Mouse (Mus musculus) cerebellum, adult 18-20 months (tissue): Measurements from ENCODE around the gene Bad.

Source experiments
- DNase-seq, 2 experiments: peaks; one replicate each; pipeline ENCODE4 v3.0.0; 2021

The Bad gene

DNA sequence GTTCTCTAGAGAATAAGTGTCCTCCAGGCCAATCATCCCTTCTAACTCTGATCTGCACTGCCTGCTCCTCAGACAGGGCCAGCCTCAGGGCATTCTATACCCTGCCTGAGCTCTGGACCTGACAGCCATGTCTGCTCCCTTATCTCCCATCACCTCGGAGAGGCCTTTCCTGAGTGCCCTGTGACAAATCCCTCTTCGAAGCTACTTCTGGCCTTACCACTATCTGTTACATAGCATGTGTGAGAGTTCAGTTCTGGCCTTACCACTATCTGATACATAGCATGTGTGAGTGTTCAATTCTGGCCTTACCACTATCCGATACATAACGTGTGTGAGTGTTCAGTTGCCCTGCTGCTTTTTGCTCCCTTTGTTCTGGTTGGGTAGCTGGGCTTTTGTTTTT lies 26.4 kb upstream of the Bad start:
- DNase-seq, result no peak

DNA sequence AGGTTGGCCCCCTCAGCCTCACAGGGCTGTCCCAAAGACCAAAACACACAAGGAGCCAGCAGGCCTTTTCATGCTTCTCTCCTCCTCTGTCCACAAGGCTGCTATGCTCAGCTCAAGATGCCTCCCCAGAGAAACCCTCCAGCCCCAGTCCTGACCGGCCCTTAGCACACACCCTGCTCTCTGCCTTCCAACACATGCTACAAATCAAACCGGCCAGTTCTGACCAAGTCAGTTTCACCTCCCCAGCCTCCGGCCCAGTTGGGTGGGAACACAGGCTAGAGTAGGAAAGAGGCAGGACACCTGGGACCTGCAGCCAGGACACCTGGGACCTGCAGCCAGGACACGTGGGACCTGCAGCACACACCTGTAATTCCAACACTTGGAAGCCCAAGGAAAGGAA lies 25.2 kb upstream of the Bad start:
- peak in 1 of 2 experiments; percentile 12 for DNase-seq

DNA sequence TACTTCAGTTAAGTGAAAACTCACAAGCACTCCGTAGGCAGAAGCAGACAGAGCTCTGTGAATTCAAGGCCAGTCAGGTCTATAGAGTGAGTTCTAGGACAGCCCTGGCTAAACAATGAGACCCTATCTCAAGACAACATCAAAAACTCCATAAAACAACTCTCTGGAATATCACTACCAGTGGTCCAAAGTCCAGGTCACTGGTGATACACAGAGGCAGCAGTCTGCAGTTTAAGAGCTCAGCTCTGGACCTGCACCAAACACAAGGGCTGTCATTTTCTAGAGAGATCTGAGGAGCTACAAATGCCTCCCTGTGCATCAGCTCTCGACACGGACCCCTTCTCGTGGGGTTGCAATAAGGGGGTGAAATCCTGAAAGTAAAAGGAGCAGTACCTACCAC lies 23.3 kb upstream of the Bad start:
- peak in 1 of 2 experiments; percentile 6 for DNase-seq

DNA sequence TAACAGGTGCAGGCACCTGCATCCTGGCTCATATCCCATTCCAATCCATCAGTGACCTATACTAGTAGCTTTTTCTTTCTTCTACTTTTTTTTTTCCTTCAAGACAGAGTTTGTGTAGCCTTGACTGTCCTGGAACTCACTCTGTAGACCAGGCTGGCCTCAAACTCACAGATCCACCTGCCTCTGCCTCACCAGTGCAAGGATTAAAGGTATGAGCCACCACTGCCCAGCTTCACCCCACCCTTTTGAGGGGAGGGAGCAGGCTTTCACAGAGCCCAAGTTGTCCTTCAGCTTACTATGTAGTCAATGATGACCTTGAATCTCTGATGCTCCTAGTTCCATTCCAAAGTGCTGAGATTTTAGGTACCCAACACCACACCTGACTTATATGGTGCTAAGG lies 22.2 kb upstream of the Bad start:
- peak in 1 of 2 experiments; percentile 10 for DNase-seq

DNA sequence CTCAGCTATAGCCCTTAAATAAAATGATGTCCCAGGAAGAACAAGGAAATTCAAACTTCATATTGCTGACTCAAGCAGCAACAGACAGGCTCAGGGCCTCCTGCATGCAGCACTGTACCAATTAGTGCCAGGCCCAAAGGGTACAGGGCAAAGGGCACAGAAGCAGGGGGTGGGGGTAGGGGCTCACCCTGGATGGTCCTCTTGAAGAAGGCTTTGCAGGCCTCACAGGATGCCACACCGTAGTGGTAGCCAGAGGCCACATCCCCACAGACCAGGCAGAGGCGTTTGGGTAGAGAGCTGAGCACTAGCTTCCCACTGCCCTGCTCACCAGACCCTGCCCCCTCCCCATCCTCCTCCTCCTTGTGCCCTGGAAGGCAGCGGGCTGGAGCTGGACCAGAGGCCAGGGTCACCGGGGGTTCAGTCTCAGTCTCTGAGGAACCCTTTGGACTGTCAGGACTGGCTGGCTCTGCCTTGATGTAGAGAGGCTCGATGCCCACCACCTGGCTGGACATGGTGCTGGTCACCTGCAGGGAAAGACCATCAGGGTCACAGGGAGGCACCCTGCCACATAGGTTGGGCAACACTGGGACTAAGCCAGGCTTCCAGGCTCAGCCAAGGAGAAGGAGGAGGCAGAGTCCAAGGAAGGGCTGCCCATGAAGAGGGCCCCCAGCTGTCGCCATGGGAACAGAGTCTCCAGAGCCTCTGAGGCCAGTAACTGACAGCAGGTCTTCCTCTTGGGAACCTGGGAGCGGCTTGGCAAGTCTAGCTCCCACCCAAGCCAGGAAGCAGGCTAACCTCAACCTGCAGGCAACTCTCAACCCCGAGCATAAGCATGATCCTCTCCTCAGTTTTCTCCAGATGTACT lies 21.6 kb upstream of the Bad start:
- peak; percentile 59 to 66 for DNase-seq

DNA sequence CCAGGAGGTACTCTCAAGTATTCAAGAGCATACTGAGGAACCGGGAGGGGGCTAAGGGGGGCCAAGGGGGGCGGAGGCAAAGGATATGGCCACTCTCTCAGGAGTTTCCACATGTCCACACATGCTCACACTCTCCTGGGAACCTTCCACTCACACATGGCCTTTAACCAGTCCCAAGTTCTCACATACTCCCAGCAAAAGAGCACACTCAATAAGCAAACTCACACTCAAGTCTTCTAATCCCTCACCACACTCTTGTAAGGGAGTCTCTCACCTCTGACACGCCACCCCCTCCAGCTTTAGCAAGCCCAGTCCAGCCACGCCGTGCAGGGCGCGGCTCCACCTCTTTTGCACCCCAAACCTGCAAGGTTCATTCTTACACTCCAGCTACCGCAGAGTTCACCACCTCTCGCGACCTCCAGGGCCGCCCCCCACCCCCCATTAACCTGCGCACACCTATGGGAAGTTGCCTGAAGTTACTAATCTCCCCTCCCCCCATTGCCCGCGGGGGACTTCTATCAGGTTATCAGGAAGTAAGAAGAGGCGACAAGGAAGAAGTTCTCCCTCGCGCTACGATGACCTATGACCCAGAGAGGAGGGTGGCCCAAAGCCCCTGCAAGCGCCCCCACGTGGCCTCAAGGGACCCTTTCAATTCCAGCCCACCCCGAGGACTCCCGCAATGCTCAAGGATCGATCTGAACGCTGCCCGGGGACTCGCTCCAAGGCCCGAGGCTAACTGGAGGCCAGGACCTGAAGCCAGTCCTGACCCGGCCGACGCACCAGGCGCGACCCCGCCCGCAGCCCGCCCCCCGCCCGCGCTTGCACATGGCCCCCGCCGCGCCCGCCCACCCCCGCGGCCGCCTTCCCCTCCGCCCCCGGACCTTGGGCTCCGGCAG lies 20.7 kb upstream of the Bad start:
- DNase-seq, result peak; percentile 57 to 67

DNA sequence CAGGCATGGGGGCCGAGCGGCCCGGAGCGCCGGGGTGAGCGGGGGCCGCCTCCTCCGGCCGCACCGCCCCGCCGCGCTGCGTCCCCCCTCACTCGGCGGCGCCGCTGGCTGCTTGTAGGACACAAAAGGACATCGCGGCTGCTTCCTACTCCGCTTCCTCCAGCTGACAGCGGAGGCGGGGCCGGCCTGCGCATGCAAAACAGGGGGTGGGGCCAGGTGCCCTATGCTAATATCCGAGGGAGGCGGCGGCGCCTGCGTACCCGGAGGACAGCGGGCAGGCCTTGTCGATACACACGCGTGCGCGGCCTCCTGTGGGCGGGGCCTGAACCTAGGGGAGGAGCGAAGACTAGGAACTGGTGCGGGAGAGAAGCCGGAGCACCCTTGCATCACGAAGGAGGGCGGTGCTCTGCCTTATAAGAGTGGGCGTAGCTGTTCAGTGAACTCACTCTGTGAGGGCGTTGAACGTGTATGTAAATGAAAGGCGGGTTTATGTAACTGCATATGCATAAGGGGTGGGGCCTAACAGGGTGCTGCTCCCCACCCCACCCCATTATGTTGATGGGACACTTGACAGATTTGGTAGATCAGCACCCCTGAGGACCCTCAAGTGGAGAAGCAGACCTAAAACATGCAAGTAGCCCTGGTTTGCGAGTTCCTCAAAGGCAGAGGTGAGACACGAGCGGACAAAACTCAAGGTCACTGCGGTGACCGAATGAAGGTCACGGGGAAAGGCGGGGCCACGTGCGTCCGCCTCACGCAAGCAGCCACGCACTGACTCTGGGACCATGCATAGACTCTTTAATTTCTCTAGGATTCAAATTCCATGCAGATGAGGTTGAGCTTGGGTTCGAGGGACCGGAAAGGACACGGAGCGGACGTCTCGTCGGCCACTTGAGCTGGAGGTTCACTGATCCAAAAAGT lies 19.8 kb upstream of the Bad start, which contains the start of gene Esrra:
TSS of gene Esrra (minus strand) at position 167 of the 921 bp plus-strand sequence.
- DNase-seq, result peak; percentile 100

DNA sequence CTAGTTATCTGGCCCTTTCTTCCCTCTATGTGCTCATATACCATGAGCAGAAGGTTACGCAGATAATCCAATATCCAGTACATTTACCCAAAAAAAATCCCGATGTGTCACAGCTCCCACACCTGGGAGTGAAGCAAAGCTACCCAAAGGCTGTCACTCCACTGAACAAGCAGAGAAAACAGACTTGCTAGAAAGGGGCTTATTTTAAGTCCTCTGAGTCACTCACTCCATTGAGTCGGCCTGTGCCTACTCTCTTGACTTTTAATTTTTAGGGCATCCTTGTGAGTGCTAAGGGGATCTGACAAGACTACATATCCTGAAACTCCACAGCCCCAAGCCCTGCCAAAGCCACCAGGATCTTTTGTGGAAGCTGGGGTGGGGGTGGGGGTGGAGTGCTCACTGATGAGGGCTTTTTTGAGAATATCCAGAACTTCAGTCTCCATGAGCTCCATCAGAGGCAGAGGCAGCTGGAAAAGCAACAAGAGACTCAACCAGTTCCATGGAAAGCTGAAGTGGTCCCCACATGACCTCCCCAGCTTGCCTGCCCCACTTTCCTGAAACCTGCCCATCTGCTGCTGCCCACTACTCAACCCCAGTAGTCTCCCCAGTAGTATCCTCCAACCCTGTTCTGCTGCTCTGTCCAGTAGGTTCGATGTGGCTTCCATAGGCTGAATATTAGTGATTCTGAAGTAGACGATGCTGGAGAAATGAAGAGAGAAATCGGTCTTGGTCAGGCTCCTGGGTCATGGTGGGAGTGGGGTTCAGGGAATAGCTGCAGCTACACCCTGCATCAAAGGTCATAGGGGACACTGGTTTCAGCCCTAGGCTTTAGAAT lies 18.5 kb upstream of the Bad start:
- peak in 1 of 2 experiments; percentile 36 for DNase-seq

DNA sequence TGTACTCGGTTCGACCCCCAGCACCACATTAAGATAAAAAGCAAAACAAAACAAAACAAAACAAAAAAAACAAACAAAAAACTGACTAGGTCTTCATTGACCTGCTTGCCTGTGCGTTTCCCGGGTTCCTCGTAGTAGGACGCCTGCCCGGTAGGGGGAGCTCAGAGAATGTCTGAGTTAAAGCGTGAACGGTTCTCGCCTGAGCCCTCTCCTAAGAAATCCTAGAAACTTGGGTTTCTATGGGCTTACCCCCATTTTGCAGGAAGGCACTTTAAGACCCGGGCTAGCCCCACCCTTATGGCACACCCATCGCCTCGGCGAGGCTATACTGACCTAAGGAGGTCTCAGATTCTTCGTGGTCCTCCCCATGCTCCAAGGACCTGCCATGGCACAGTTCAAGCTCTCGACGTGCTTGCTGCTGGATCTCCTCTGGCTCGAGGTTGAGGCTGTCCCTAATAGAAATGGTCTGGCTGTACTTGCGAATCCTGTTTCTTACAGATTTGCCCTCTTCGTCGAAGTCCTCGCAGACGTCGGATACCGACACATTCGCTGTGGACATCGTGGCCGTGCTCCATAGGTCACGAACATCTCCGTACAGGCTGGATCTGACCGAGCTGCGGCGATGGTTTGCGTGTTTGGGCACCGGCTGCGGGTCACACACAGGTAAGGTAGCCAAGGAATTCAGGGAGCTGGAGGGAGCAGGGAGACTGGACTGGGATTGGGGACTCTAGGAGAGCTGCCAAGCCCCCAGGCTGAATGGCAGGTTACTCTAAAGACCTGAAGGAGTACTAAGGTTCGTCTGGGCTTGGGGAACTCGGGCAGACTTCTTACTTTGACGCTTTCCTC lies 17.0 kb upstream of the Bad start:
- DNase-seq, result peak; percentile 91 to 94

DNA sequence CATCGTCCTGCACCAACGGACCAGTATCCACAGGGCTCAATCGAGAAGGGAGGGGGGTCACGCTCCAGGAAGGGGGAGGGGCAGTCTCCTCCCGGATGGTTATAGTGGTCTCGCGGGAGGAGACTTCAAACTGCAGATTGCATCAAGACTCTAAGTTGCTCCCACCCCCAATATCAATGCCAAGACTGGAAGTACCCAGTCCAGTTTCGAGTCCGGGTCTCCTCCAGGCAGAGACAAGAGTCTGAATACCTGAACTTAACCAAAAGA lies 16.4 kb upstream of the Bad start, which contains the start of gene Catsperz:
TSS of gene Catsperz (minus strand) at position 74 of the 267 bp plus-strand sequence.
- DNase-seq, result no peak

DNA sequence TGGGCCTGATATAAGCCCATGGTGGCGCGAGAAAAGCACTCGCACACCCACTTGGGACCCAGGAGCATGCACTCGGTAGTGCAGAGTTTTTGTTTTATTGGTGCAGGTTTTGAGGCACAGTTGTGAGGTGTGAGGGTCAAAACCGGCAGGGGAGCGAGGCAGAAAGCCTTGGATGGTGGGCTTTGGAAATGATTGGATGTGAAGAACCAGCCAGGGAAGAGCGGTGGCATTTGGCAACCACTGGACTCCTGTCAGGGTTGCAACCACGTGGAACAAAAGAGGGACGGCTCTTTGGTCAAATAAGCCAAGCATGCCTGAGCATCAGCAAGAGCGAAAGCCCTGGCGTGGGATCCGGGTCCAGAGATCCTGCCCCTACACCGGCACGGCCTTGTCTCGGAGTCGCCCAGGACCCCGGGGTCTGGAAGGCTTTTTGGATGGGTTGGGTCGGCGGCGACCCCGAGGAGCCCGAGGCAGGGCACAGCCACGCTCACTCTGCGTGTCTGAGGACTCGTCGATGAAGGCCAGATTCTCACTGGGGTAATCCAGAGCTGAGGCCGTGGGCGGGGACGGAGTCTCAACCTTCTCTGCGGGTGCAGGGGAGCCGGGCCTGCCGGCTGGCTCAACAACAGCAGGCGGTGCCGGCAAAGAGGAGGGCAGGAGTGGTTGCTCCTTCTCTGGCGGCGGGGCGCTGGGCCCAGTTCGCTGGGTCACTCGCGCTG lies 15.9 kb upstream of the Bad start:
- no peak for DNase-seq

DNA sequence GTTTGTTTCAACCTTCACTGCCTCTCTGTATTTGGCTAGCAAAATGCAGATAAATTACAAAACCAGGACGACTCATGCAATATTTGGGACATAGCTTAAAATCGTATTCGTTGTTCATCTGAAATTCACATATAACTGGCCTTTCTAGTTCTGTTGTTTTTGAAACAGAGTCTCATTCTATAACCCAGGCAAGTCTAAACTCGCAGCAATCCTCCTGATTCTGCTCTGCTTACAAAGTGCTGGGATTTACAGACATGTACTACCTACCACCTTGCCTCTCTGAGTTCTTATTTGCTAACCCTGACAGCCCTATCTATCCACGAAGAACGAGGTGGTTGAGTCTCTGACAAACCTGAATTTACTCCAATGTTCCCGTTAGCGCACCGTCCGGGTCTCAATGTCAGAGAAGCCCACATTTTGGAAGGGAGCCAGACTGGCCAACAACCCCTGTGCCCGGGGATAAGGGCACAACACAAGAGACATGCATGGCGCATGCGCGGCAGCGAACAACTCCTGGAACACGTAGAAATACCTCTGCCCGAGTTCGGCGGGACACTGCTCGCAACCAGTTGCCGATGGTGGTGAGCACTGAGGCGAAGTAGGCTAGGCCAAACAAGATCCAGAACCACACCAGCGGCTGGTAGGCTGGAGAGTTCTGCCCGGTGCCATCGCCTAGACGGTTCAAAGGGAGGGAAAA lies 15.0 kb upstream of the Bad start:
- DNase-seq, result no peak

DNA sequence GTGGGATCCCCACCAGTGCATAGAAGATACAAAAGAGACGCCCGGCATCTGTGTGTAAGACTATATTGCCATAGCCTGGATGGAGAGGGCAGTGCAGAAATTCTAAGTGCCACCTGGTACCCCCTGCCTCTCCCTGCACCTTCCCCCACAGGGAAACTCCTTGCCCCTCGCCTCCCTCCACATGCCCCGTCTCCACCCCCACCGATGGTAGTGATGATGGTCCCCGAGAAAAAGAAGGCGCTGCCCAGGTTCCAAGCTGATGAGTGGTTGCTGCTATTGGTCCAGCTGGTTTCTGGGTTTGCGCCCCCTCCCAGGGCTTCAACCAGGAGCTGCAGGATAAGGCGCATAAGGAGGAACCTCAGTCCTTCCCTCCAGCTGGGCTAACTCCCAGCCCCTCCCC lies 13.6 kb upstream of the Bad start:
- no peak for DNase-seq

DNA sequence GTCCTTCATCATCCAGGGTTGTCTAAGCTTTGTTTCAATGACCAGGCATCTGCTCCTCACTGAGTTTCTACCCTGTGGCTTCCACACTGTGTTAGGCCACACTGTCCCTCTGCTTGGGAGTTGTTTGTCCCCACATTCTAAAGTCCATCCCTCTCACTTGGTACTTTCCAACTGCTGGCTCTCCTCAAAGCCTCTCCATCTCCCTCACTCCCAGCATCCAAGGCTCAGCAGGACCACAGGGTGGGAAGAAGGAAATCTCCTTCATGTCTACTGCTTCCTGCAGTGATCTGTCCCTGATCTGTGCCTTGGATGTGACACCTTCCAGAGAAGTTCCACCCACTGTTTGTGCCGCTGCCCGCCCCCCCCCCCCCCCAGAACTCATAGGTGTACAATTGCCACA lies 10.7 kb upstream of the Bad start:
- peak in 1 of 2 experiments; percentile 36 for DNase-seq

DNA sequence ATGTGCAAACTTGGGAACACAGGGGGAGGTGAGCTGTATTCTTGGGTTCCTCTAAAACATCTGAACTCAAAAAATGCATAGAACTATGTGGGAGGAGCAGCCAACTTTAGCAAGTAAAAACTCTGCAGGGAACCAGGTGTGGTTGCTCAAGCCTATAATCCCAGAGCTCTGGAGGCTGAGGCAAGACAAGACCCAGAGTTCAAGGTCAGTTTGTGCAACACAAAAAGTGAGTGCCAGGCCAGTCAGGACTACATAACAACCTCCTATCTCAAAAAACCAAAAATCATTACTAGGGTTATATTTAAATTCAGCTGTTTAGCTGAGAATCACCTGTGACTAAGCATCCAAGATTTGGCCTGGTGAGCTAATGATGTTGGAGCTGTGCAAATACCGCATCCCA lies 9.6 kb upstream of the Bad start:
- DNase-seq, result no peak

DNA sequence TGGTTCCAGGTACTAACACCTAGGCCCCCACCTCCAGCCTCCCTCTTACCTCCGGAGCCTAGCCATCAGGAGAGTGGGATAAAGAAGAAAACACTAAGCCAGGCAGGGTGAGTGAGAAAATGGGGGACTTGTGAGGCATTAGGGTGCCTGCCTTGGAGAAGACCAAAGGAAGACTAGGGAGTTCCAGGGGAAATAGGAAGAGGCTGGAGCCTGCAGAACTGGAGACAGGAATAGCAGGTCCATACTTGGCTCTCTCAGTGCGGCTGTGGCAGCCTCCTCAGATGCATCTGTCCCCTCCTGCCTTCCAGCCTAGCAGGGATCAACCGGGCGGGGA lies 8.6 kb upstream of the Bad start:
- DNase-seq, result no peak

DNA sequence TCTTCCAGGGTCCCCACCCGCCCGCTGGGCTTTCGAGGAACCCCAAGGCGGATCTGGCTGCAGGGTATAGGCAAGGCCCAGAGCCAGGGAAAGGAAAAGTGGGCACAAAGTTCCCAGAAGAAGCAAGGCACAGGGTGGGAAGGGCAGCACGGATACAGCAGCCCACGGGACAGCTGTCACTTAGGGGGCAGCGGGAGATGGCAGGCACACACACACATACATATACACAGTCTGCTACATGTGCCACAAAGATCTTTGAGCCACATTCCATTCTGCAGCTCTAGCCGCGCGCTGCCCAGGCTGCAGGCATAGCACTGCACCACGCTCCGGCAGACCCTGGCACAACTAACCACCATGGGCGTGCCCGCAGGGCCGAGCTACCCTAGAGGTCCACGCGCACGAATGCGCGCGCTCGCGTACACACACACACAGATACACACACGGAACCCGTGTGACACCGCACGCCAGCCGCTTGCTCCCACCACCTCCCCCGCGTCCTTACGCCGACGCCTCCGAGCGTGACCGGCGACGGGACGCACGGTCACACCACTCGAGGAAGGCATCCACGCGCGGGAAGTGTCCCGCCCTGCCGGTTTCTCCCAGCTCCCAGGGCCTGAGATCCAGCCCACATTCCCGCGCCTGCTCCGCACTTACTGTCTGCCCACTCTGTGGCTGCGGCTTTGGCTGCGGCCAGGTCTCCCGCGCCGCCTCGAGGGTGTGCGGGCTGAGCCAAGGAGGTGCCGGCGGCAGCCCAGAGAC lies 8.0 kb upstream of the Bad start:
- DNase-seq, result peak; percentile 68 to 72

DNA sequence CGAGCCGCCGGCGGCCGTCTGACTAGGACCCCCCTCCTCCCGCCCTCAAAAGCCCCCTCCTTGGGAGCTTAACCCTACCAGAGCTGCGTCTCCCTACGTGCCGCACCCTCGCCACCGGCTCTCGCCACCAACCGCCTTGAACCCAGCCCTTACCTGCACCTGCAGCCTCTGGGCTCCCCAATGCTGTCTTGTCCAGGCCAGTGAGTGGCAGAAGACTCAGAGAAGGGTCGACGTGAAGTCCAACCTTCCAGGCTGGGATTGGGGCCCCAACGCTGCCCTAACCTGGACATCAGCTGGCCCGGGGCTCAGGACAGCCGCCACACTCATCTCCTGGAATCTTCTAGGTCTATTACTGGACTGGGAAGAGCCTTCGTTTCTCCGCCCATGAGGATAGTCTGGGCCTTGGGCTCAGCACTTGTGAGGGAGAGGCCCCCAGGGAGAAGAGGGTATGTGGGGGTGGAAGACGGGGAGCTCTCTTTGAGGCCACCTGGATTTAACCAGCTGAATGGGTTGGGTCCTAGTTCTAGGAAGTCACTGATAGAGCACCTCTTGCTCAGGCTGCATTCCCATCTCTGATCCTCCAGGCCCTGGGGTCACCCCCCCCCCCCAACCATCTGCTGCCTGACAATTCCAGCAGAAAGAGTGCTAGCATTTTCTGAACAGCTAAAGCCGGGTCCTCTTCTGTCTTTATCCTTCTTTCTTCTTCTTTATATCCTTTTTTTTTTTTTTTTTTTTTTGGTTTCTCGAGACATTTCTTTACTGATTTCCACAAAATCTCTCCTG lies 7.3 kb upstream of the Bad start, which contains the start of gene Kcnk4:
TSS of gene Kcnk4 (minus strand) at position 321 of the 783 bp plus-strand sequence.
- DNase-seq, result no peak
